Mouse (Mus musculus): ENCODE results near the gene Hs2st1. TPM values are rescaled to one million over a fixed set of nuclear protein-coding genes. Genes with fewer than 3 reads are reported as not detected.

Gene Hs2st1
- polyA plus RNA-seq, 1 experiment: 30.9 TPM

DNA sequence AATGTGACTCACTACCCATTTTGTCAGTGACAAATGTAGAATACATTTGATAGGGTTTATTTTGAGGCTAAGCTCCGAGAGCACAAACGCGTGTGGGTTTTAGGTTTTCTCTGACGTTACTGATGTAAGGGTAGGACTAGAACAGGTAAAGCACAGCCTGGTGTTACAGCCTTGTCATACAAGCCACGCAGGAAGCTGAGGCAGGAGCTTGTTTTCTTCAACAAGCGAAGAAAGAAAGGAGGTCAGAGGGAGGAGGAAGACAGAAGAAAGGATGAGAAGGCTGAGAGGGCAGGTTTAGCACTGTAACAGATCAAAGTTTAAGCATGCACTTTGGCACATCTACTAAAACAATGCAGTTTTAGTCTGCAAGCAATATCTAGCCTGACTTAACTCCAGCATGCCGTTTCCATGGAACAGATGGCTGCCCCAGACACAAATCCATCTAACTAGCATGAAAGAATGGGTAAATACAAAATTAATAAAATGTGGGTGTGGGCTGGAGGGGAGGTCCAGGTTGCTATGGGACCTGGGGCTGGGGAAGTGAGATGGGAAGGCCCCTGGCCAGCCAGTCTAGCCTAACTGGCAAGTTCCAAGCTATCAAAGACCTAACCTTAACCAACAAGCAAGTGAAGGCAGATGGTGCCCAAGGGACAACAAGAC lies 21.7 kb downstream of the Hs2st1 start:
- peak; percentile 49 for DNase-seq (ENCODE audit: low read depth)
- TF ChIP-seq CTCF (IDR thresholded peaks at IDR 0.05; ENCODE audit: borderline replicate concordance, extremely low read depth, insufficient read depth, insufficient read length) (no peak), POLR2A (IDR thresholded peaks at IDR 0.05; ENCODE audit: borderline replicate concordance, extremely low read depth, insufficient read depth, insufficient read length, poor library complexity, severe bottlenecking) (no peak)

DNA sequence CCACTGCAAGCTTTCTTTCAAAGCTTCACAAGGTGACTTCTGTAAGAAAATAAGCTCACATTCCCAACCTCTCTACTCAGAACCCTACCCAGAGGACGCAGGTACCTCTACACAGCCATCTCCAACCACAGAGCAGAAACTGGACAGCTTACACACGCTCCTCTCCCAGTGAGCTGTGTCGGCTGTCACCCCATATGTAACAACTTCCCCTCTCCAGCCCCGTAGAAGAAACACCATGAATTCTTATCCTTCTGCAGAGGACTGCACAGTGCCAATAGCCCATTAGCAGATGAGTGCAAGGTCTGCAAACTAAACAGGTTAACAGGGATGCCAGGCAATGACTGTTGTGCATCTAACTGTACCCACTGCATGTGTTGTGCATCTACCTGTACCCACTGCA lies 23.5 kb downstream of the Hs2st1 start:
- no peak for TF ChIP-seq CTCF (IDR thresholded peaks at IDR 0.05; ENCODE audit: borderline replicate concordance, extremely low read depth, insufficient read depth, insufficient read length)

GRCm38 (mm10) chr3:144545832-144546231 lies 24.1 kb downstream of the Hs2st1 start:
- DNase-seq (ENCODE audit: low read depth): peak; percentile 91
- TF ChIP-seq POLR2A (IDR thresholded peaks at IDR 0.05; ENCODE audit: borderline replicate concordance, extremely low read depth, insufficient read depth, insufficient read length, poor library complexity, severe bottlenecking) (no peak), CTCF (IDR thresholded peaks at IDR 0.05; ENCODE audit: borderline replicate concordance, extremely low read depth, insufficient read depth, insufficient read length) (no peak)

More for the DNA sequence above, 23.5 kb downstream of the Hs2st1 start:
- DNase-seq (ENCODE audit: low read depth): peak; percentile 79

DNA sequence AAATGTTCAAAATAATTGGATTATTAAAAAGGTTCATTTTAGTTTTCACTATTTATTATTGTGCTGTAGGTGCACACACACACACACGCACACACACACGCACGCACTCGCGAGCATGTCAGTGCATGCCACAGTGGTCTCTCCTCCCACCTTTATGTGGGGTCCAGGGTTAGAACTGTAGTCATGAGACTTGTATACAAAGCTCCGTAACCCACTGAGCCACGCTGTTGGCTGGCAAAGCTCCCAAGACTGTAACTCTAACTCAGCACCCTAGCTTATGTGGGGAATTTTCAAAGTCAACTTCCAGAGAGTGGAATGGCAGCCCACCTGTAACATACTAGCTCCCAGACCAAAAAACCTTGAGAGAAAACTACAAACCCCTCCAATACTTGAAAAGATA lies 24.8 kb downstream of the Hs2st1 start:
- TF ChIP-seq POLR2A (IDR thresholded peaks at IDR 0.05; ENCODE audit: borderline replicate concordance, extremely low read depth, insufficient read depth, insufficient read length, poor library complexity, severe bottlenecking): no peak
- no peak for TF ChIP-seq CTCF (IDR thresholded peaks at IDR 0.05; ENCODE audit: borderline replicate concordance, extremely low read depth, insufficient read depth, insufficient read length)
- peak; percentile 52 for DNase-seq (ENCODE audit: low read depth)

- DNase-seq (ENCODE audit: low read depth): no peak
- TF ChIP-seq POLR2A (IDR thresholded peaks at IDR 0.05; ENCODE audit: borderline replicate concordance, extremely low read depth, insufficient read depth, insufficient read length, poor library complexity, severe bottlenecking) (no peak), CTCF (IDR thresholded peaks at IDR 0.05; ENCODE audit: borderline replicate concordance, extremely low read depth, insufficient read depth, insufficient read length) (no peak)
These were observed 28.0 kb downstream of the Hs2st1 start for GRCm38 (mm10) chr3:144541906-144542438.

GRCm38 (mm10) chr3:144540805-144541204 lies 29.2 kb downstream of the Hs2st1 start:
- DNase-seq (ENCODE audit: low read depth): no peak
- TF ChIP-seq CTCF (IDR thresholded peaks at IDR 0.05; ENCODE audit: borderline replicate concordance, extremely low read depth, insufficient read depth, insufficient read length) (no peak), POLR2A (IDR thresholded peaks at IDR 0.05; ENCODE audit: borderline replicate concordance, extremely low read depth, insufficient read depth, insufficient read length, poor library complexity, severe bottlenecking) (no peak)

- TF ChIP-seq POLR2A (IDR thresholded peaks at IDR 0.05; ENCODE audit: borderline replicate concordance, extremely low read depth, insufficient read depth, insufficient read length, poor library complexity, severe bottlenecking) (no peak), CTCF (IDR thresholded peaks at IDR 0.05; ENCODE audit: borderline replicate concordance, extremely low read depth, insufficient read depth, insufficient read length) (no peak)
- no peak for DNase-seq (ENCODE audit: low read depth)
These were observed 30.9 kb downstream of the Hs2st1 start for GRCm38 (mm10) chr3:144539051-144539450.

DNA sequence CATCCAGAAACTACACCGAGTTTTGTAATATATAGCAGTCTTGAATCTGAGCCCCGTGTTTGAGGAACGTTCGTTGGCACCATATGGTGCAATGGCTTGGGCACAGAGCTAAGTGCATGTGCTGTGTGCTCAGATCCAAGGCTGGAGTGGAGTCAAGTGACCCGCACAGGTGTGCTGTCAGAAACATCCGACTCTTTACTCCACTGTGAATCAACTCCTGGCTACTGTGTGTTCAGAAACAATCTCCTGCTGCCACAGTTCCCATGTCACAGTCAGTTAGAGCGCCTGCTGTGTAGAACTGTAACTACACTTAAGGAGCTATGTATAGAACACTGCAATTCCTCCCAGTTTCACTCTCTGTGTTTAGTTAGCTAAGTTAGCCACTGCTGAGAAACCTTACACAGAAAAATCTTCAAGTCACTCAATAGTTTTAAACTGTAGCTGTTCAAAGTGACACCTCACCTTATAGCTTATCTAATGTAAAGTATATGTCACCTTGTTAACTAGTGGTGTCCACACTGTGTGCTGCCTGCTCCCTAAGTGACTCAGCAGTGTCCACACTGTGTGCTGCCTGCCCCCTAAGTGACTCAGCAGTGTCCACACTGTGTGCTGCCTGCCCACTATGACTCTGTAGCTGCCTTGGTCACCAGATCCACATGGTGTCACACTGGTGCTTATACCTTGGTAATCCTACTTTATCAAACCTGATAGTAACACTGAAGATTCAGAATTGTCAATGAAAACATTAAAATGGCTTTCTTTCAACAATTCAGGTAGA lies 32.7 kb downstream of the Hs2st1 start:
- DNase-seq (ENCODE audit: low read depth): peak; percentile 51
- no peak for TF ChIP-seq CTCF (IDR thresholded peaks at IDR 0.05; ENCODE audit: borderline replicate concordance, extremely low read depth, insufficient read depth, insufficient read length)

DNA sequence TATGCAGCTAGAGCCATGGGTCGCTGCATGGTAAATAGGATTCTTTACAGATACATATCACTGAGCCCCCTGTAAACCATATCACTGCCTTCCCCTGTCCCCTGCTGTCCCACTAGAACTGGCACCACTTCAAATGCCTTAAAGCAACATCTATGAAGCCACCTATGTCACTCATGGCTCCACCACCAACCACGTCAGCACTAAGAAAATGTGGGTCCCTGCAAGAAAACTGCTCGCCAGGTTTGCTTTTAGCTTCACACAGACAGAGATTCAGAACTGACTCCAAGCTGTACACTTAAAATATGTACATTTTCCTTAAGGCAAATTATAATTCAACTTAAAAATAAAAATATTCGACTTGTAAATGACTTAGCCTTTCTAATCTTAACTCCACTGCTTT lies 34.9 kb downstream of the Hs2st1 start:
- TF ChIP-seq POLR2A (IDR thresholded peaks at IDR 0.05; ENCODE audit: borderline replicate concordance, extremely low read depth, insufficient read depth, insufficient read length, poor library complexity, severe bottlenecking) (no peak), CTCF (IDR thresholded peaks at IDR 0.05; ENCODE audit: borderline replicate concordance, extremely low read depth, insufficient read depth, insufficient read length) (no peak)

DNA sequence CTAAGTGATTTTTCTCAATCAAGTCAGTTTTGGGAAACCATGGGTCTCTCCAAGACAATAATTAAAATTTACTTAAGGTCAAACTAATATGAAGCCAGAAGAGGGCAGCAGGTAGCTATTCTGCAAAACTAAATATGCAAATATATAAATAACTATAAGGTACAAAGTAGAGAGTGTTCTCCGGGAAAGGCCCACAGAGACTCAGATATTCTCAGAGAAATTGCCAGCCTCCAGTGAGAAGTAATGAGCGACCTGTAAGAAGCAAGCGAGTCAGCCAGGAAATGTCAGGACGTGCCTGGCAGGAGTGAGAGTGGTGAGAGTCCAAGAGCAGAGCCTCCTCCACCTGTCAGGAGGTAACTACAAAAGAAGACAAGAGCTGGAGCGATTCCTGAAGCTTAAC lies 39.0 kb downstream of the Hs2st1 start:
- no peak for TF ChIP-seq POLR2A (IDR thresholded peaks at IDR 0.05; ENCODE audit: borderline replicate concordance, extremely low read depth, insufficient read depth, insufficient read length, poor library complexity, severe bottlenecking)
- TF ChIP-seq CTCF (IDR thresholded peaks at IDR 0.05; ENCODE audit: borderline replicate concordance, extremely low read depth, insufficient read depth, insufficient read length): no peak
- DNase-seq (ENCODE audit: low read depth): peak; percentile 70

More for the DNA sequence above, 34.9 kb downstream of the Hs2st1 start:
- DNase-seq (ENCODE audit: low read depth): no peak

DNA sequence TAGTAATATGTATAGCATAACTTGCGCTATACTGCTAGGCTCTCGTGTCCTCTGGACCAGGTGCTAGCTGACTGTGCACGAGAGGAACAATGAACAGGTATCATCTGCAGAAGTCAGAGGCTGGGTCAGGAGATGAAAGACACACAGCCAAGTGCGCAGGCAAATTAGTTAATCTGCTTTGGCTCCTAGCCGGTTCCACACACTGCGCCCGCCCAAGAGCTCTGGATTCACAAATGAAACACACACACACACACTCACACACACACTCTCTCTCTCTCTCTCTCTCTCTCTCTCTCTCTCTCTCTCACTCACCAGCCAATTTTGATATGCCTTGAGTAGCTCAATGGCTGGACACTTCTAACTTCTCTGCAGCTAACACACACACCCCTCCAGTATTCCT lies 42.1 kb downstream of the Hs2st1 start:
- TF ChIP-seq POLR2A (IDR thresholded peaks at IDR 0.05; ENCODE audit: borderline replicate concordance, extremely low read depth, insufficient read depth, insufficient read length, poor library complexity, severe bottlenecking): no peak
- no peak for TF ChIP-seq CTCF (IDR thresholded peaks at IDR 0.05; ENCODE audit: borderline replicate concordance, extremely low read depth, insufficient read depth, insufficient read length)
- no peak for DNase-seq (ENCODE audit: low read depth)

Data from brain, embryonic 14.5 days (tissue).